Mouse (Mus musculus) T-helper 1 cell (primary cell): Measurements from ENCODE around the gene Katna1.
"Not testable (repeated sequence)": the region's sequence is repeated elsewhere in the genome, so short reads cannot be mapped to it uniquely, and the experiment has no call there.

Source experiments
- in situ Hi-C: fragments of 300-600 bp; cut with MboI, MseI; formaldehyde crosslinking; loops from one replicate; pipeline ENCODE4 v1.15.1; 2025; ENCODE audit warnings: high pct_unique_total_duplicates

Gene Katna1

GRCm38 (mm10) chr10:7725751-7726500 is at the start of gene Katna1:
TSS of gene Katna1 (plus strand) at chr10:7726000.
- in situ Hi-C loops, result loop anchor here (10.0 kb wide), 1 partner anchor 231 kb away; no protein-coding TSS in a partner anchor

- in situ Hi-C loops, result no loop called here
These were observed 45.0 kb upstream of the Katna1 start, which contains the start of the genes Pcmt1 and Lats1 for GRCm38 (mm10) chr10:7680731-7681301. TSS of gene Pcmt1 (minus strand) at chr10:7681136. TSS of gene Lats1 (plus strand) at chr10:7681214.

- in situ Hi-C loops, result no loop called here
These were observed 44.3 kb upstream of the Katna1 start for GRCm38 (mm10) chr10:7681343-7682025.

- in situ Hi-C loops, result no loop called here
These were observed 43.6 kb upstream of the Katna1 start for GRCm38 (mm10) chr10:7682249-7682648.

GRCm38 (mm10) chr10:7686902-7687301 is 38.9 kb upstream of the Katna1 start:
- in situ Hi-C loops, result no loop called here

- in situ Hi-C loops, result no loop called here
These were observed 30.5 kb upstream of the Katna1 start for GRCm38 (mm10) chr10:7695286-7695685.

GRCm38 (mm10) chr10:7700120-7700519 is 25.7 kb upstream of the Katna1 start:
- in situ Hi-C loops, result no loop called here

- in situ Hi-C loops, result no loop called here
These were observed 23.2 kb upstream of the Katna1 start for GRCm38 (mm10) chr10:7702586-7702985.

- in situ Hi-C loops, result no loop called here
These were observed 15.7 kb upstream of the Katna1 start for GRCm38 (mm10) chr10:7710121-7710520.

GRCm38 (mm10) chr10:7712506-7712905 is 13.3 kb upstream of the Katna1 start:
- in situ Hi-C loops, result no loop called here

GRCm38 (mm10) chr10:7715056-7715455 is 10.7 kb upstream of the Katna1 start:
- in situ Hi-C loops, result no loop called here

GRCm38 (mm10) chr10:7726501-7726812 is 657 bp downstream of the Katna1 start:
- in situ Hi-C loops, result loop anchor here (10.0 kb wide), 1 partner anchor 232 kb away; no protein-coding TSS in a partner anchor

- in situ Hi-C loops, result loop anchor here (10.0 kb wide), 1 partner anchor 232 kb away; no protein-coding TSS in a partner anchor
These were observed 1.2 kb downstream of the Katna1 start for GRCm38 (mm10) chr10:7727011-7727410.

- in situ Hi-C loops, result no loop called here
These were observed 5.8 kb downstream of the Katna1 start for GRCm38 (mm10) chr10:7731582-7731981.

- in situ Hi-C loops, result no loop called here
These were observed 11.3 kb downstream of the Katna1 start for GRCm38 (mm10) chr10:7737122-7737521.

GRCm38 (mm10) chr10:7737914-7738313 is 12.1 kb downstream of the Katna1 start:
- in situ Hi-C loops, result no loop called here

- in situ Hi-C loops, result not testable (repeated sequence)
These were observed 19.7 kb downstream of the Katna1 start for GRCm38 (mm10) chr10:7745528-7745927.

GRCm38 (mm10) chr10:7748752-7749151 is 23.0 kb downstream of the Katna1 start:
- in situ Hi-C loops, result no loop called here

- in situ Hi-C loops, result no loop called here
These were observed 31.7 kb downstream of the Katna1 start for GRCm38 (mm10) chr10:7757544-7757943.

- in situ Hi-C loops, result loop anchor here (10.0 kb wide), 1 partner anchor 902 kb away; no protein-coding TSS in a partner anchor
These were observed 46.5 kb downstream of the Katna1 start for GRCm38 (mm10) chr10:7772346-7772745.

GRCm38 (mm10) chr10:7772769-7773168 is 47.0 kb downstream of the Katna1 start:
- in situ Hi-C loops, result loop anchor here (10.0 kb wide), 1 partner anchor 902 kb away; no protein-coding TSS in a partner anchor

GRCm38 (mm10) chr10:7775421-7775820 is 49.6 kb downstream of the Katna1 start:
- in situ Hi-C loops, result loop anchor here (5.0 to 25.0 kb wide), 3 partner anchors 308 to 1963 kb away; partner anchors contain the start of genes Fbxo5 and Mtrf1l
